Mouse (Mus musculus) brown adipose tissue, adult 24 weeks (tissue): ENCODE results near the gene Ep400. TPM values are rescaled to one million over a fixed set of nuclear protein-coding genes. Genes with fewer than 3 reads are reported as not detected.
A peak's percentile ranks its signal among the peaks of the same experiment; 100 is the strongest.

Experiments used
- H3K27ac ChIP-seq: fragments of 200-500 bp; replicated peaks from 2 replicates; pipeline ENCODE4 v1.5.1; 2012; ENCODE audit warnings: low read depth, mild to moderate bottlenecking, low read length
- H3K4me1 ChIP-seq: fragments of 200-500 bp; 2 replicates; pipeline ENCODE4 v1.6.1; 2012; ENCODE audit warnings: low read length, mixed read lengths; ENCODE audit not compliant: control insufficient read depth, insufficient read depth, insufficient read length
- H3K4me3 ChIP-seq: fragments of 200-500 bp; 2 replicates; pipeline ENCODE4 v1.5.1; 2012; ENCODE audit warnings: low read depth, mild to moderate bottlenecking, low read length, moderate library complexity; ENCODE audit not compliant: insufficient read depth
- polyA plus RNA-seq: library from polyadenylated mRNA; stranded (reverse); fragments of >200 nt; gene quantifications from 2 replicates; pipeline ENCODE4 v1.2.4, GENCODE M21; 2012; ENCODE audit not compliant: missing spikeins, insufficient read depth, insufficient read length

Ep400 gene
- polyA plus RNA-seq, 1 experiment, result 10.6 TPM

DNA sequence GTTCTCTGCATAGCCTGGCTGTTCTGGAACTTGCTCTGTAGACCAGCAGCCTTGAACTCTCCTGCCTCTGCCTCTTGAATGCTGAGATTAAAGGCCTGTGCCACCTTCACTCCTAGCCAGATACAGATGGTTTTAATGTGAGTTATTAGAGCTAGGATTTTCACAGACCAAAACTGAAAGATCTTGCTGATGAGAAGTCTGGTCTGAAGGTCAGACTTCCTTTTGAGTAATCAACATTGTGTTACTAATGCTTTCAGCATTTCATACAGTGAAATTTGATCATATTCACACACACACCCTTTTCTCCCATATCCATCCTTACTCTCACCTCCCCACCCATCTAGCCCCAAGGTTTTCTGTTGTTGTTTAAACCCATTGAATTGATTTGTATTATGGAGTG lies 110.8 kb downstream of the Ep400 start:
- Histone ChIP-seq H3K27ac (no peak overlapping the region), H3K4me3 (no peak overlapping the region), H3K4me1 (no peaks in the 10 kb centered on the region)

DNA sequence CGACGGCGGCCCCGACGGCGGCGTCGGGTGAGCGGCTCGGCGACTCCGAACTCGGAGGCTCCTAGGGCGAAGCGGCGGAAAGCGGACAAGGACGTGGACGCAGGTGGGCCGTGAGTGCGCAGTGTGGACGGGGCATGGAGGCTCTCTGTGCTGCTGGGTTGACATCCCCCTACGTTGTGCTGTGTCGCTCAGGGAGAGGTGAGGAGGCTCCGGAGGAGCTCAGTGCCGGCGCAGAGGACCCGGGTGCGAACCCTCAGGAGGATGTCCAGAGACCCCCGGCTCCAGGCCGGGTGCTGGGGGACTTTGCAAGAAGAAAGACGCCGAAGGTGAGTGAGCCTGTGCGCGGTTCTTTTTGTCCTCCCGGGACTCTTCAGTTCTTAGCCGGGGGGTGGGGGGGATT lies 116.8 kb downstream of the Ep400 start:
- H3K4me1 ChIP-seq, result no peaks in the 10 kb centered on the region
- peak overlapping the region; percentile 95 for H3K4me3 ChIP-seq
- no peak overlapping the region for H3K27ac ChIP-seq

DNA sequence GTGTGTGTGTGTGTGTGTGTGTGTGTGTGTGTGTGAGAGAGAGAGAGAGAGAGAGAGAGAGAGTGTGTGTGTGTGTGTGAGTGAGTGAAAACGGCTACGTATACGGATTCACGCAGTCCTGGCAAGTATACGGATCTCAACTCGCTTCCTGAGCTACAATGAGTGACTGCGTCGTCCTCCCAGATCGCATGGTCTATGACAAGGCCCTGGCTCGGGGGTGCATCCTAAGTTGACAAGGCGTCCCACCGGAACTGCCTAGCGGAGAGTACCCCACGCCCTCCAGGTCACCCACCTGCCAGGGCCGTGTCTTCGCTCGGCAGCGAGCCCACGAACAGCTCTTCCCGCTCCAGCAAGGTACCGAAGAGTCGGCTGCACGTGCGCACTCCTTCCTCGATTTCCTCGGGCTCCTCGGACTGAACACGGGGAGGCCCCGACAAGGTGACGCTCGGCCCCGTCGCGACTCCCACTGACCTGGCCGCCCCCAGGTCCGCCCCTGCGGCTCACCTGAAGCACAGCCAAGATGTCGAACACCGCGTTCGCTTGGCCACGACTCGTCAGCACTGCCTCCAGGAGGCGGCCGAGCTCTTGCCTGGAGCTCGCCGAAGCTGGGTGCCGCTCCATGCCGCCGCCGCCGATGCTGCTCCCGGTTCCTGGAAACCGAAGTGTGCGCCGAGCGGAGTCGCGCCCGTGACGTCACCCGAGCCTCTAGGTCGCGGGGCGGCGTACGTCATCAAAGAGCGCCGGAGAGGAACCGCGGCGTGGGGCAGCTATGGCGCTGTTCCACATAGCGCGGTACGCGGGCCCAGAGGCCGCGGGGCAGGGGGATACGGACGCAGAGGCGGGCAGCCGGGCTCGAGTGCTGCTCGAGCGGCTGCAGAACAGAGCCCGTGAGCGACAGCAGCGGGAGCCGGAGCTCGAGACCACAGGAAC lies 117.5 kb downstream of the Ep400 start, which contains the start of the genes Noc4l and Ddx51:
Noc4l (minus strand) TSS at position 699 of the 930 bp plus-strand sequence.
Ddx51 (plus strand) TSS at position 733 of the 930 bp plus-strand sequence.
- Histone ChIP-seq H3K27ac (no peak within 1 kb of the TSS), H3K4me1 (no peaks in the 10 kb centered on the region), H3K4me3 (peak within 1 kb of the TSS; percentile 95)

DNA sequence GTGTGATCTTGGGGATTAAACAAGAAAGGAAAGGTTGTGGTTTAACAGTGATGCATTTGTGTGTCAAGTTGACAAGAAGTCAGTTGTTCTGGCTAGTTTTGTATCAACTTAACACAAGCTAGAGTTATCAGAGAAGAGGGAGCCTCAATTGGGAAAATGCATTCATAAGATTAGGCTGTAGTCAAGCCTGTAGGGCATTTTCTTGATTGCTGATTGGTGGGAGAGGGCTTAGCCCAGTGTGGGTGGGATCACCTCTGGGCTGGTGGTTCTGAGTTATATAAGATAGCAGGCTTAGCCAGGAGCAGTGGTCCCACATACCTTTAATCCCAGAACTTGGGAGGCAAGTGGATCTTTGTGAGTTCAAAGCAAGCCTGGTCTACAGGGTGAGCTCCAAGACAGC lies 124.1 kb downstream of the Ep400 start:
- Histone ChIP-seq H3K4me3 (no peak overlapping the region), H3K4me1 (no peaks in the 10 kb centered on the region), H3K27ac (no peak overlapping the region)

DNA sequence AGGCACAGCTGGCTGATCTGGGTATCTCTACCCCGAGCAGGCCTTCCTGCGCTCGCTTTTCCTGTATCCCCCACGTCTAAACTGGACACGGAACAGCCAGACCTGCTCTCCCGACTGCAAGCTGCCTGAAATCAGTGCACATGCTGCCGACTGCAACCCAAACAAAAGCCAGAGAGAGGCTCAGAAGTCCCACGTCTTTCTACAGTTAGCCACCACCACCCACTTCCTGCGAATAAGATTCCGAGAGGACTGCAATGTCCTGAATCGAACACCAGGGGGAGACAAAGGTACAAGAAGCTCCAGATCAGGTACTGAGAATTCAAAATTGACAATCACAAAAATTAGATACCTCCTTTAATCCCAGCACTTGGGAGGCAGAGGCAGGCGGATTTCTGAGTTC lies 131.1 kb downstream of the Ep400 start:
- no peak overlapping the region for H3K4me3 ChIP-seq
- no peaks in the 10 kb centered on the region for H3K4me1 ChIP-seq
- no peak overlapping the region for H3K27ac ChIP-seq

DNA sequence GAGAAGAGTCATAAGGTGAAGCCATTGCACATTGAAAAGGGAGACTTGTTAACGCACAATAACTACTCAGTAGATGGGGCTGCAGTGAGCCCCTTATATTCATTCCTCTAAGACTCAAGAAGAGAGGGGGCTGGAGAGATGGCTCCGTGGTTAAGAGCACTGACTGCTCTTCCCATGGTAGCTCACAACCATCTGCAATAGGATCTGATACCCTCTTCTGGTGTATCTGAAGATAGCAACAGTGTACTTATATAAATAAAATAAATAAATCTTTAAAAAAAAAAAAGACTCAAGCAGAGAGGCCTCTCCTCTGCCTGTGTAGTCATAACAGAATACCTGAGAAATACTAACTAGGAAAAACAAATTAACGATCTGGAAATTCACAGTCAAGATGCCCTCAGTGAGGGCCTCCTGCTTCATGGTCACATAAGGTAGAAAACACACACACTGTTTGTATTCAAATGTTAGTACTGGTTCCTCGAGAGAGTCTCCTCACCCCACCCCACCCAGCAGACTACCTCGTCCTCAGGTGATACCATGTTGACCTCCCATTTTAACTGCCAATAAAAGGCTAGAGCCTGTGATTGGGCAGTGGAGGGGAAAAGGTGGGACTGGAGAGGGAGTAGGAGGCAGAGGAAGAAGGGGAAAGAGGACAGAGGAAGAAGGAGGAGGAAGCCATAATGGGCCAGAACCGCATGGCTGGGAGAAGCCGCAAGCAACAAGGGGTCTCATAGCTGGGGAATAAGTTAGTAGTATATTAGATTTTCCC lies 132.0 kb downstream of the Ep400 start:
- H3K27ac ChIP-seq, result no peak overlapping the region
- no peak overlapping the region for H3K4me3 ChIP-seq

DNA sequence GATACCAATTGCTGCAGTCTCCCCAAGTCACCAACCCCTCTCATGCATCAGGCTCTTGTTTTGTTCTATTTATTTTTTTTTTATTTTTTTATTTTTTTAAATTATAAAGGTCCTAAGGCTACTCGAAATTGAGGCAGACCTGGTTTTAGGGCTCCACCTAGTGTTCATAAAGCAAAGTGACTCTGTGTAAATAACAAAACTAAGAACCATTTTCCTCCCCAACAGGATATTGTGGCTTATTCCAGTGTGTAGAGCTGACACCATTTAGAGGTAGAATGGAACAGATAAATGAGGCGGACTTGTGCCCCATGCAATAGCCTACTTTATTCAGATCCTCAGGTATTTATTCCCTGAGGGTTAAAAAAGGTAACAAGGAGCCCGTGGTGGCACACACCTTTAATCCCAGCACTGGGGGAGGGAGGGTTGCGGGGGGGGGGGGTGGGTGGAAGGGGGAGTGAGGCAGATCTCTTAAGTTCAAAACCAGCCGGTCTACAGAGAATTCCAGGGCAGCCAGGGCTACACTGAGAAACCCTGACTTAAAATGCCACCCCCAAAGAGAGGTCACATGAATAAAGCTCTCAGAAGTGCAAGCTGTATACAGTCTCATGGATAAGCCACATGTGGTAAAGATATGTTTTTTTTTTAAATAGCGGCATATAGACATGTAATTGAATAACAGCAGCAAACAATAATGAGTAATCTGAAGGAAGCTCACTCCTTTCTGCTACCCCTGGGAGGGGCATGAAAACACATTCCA lies 134.4 kb downstream of the Ep400 start:
- H3K27ac ChIP-seq, result no peak overlapping the region
- no peak overlapping the region for H3K4me3 ChIP-seq

More for the DNA sequence above, 132.0 kb downstream of the Ep400 start:
- no peaks in the 10 kb centered on the region for H3K4me1 ChIP-seq

DNA sequence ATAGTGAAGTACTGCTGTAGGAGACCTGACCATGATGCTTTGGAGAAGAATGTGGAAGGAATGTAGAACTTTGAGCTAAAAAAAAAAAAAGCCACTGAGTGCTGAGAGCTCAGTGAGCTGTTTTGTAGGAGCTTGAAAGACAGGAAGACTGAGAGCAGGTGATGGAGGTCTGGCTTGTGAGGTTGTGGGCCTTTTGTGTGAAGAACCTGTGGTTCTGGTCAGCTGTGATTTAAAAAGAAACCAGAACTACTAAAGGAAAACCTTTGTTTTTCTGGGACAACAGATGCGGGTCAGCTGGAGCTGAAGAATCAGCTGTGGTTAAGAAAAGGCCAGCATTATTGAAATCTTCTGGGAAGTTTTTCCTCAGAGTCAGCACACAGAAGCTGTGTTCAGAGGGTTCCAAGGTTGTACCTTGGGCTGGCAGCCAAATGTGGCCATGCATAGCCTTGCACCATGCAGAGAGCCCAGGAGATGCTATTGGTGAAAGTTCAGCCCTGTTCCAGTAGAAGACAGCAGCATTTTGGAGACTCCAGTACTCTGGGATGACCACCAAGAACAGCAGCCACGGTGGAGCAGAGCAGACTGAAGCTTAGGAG lies 140.9 kb downstream of the Ep400 start:
- H3K27ac ChIP-seq, result no peak overlapping the region
- no peak overlapping the region for H3K4me3 ChIP-seq
- no peaks in the 10 kb centered on the region for H3K4me1 ChIP-seq

More for the DNA sequence above, 134.4 kb downstream of the Ep400 start:
- H3K4me1 ChIP-seq, result no peaks in the 10 kb centered on the region

DNA sequence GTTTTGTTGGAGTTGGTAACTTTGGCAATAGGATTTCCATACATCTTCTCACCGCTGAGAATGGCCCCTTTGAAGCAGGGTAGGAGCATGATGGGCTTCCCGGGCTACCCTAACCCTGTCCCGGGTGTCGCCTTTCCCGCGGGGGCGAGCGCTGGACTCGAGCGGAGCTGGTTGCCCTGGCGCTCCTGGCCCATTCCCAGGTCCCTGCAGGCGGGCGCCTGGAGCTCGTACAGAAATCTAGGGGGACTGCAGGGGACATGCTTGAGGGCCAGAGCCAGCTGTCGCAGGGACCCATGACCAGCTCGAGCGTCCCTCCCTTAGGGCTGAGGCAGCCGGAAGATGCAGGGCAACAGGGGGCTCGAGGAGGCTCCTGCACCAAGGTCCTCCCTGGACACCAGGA lies 142.4 kb downstream of the Ep400 start:
- no peak overlapping the region for H3K4me3 ChIP-seq
- H3K4me1 ChIP-seq, result no peaks in the 10 kb centered on the region
- H3K27ac ChIP-seq, result no peak overlapping the region

DNA sequence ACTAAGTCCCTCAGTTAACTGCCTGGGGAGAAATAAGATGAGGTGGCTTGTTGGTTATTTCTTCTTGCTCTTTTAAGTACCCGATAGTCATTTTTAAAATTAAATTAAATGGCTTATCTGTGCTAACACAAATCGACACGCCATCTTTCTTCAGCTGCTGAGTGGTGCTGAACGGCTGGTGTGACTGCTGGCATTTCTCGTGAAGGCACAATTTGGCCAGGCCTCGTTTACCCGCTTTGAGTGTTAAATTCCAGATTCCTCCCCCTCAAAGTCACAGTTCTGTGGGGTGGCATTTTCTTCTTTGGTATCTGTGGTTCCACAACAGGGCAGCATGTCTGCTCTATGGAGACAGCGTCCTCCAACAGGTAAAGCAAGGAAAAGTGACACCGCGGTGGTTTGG lies 143.2 kb downstream of the Ep400 start:
- H3K4me1 ChIP-seq, result no peaks in the 10 kb centered on the region
- no peak overlapping the region for H3K4me3 ChIP-seq
- H3K27ac ChIP-seq, result no peak overlapping the region

DNA sequence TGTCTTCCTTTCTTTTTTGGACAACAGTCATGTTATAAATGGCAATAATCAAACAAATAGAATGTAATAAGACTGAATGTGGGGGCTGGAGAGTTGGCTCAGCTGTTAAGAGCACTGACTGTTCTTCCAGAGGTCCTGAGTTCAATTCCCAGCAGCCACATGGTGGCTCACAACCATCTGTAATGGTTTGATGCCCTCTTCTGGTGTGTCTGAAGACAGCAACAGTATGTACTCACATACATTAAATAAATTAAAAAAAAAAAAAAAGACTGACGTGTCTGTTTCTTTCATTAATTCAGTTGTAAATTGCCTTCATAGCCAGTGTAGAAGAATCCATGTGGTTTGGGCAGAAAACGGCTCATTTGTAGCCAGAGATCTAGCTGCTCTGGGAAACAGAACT lies 146.2 kb downstream of the Ep400 start:
- no peak overlapping the region for H3K27ac ChIP-seq
- H3K4me1 ChIP-seq, result no peaks in the 10 kb centered on the region
- H3K4me3 ChIP-seq, result no peak overlapping the region

DNA sequence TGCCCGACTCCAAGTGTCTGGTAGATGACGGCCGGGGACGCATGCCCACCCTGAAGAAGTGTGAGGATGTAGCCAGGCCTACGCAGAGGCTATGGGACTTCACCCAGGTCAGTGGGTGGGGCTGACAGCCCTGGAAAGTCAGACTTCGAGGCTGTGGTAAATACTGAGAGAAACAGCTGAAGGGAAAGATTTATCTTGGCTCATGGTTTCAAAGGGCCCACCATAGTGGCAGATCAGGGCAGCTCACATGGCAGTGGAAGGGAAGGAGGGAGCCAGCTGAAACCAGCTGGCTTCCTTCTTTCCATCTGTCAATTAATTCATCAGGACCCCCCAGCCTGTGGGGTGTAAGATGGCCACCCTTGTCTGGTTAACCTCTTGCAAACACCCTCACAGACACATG lies 151.3 kb downstream of the Ep400 start:
- H3K27ac ChIP-seq, result no peak overlapping the region
- H3K4me1 ChIP-seq, result no peaks in the 10 kb centered on the region
- H3K4me3 ChIP-seq, result no peak overlapping the region
